Mouse (Mus musculus): ENCODE data around the gene Gprin3.

DNA sequence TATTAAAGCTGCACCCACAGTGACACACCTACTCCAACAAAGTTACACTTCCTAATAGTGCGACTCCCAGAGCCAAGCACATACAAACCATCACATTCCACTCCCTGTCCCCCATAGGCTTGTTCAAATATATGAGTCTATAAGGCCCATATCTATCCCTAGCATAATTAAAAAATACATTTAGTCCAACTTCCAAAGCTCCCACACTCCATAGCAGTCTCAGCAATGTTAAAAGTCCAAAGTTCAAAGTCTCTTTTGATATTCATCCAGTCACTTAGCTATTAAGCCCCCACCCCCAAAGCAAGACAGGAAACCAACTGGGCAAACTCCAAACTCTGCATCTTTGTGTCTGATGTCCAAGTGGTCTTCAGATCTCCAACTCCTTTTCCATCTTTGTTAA, 84.9 kb downstream of the Gprin3 start:
- no peak for TF ChIP-seq CTCF (IDR thresholded peaks at IDR 0.05; ENCODE audit: insufficient read depth, low read length)
- no peak for TF ChIP-seq POLR2A (IDR thresholded peaks at IDR 0.05; ENCODE audit: borderline replicate concordance, extremely low read depth, low read depth, low read length)
